Mouse (Mus musculus) spleen, adult 2 months (tissue): ENCODE data around the gene Ctnna3.
"Not testable (repeated sequence)": the region's sequence is repeated elsewhere in the genome, so short reads cannot be mapped to it uniquely, and the experiment has no call there.

ENCODE experiments used
- CTCF ChIP-seq: fragments of 200-500 bp; IDR thresholded peaks from 2 replicates; pipeline ENCODE4 v1.5.1; 2011; ENCODE audit warnings: mild to moderate bottlenecking, inconsistent platforms; ENCODE audit not compliant: insufficient read depth, insufficient read length, insufficient replicate concordance; ENCODE audit errors: extremely low read depth
- POLR2A ChIP-seq: fragments of 200-500 bp; IDR thresholded peaks from 2 replicates; pipeline ENCODE4 v1.6.1; 2011; ENCODE audit warnings: low read depth, low read length, inconsistent platforms

- TF ChIP-seq CTCF, POLR2A: not testable (repeated sequence)
Observed at GRCm38 (mm10) chr10:63385897-63386296, 44.0 kb upstream of the Ctnna3 start.
